Comparison of ENCODE assay signal across 14 mouse cellular contexts in the genomic region with DNA sequence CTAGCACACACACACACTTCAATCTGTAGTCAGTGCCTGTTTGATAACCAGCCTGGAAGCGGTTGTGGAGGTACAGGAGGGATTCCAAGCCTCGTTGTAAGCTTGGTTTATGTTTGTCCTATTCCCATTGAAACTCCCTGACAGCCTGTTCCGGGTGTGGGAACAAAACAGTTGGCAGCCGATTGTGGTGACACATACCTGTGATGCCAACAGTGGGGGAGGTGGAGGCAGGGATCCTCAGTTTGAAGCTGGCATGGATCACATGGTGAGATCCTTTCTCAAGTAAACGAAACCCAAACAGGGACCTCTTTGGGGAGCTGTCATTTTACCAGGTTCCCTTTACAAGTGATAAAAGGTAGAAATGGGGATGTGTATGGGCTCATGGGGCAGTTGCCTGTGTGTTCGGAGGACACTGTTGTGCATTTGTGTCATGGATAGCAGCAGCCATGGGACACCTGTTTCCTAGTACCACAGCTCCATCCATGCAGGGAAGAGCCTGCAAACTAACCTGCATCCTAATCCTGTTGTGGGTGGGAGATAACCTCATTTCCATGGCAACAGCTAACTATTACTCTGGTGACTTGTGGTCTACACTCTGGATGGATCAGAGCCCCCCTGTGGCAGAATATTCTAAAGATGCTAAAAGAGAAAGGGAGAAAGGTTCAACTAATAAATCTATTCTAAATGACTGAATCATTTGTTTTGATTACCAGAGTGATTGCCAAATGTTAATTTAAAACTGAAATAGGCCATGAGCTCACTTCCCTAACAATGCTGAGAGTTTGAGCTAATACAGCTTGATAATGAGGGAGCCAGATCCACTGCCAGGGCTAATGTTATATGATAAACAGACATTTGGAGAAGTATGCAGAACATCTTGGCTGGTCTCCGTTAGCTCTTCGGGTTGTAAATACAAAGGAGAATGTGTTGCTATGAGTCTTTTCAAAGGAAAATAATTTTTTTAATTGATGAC. TPM values are rescaled to one million over a fixed set of nuclear protein-coding genes. Genes with fewer than 3 reads are reported as not detected.
DNase-seq lines count a peak whose midpoint lies in the region; ATAC-seq and TF ChIP-seq lines count a peak whose summit lies in the region.
"Had no signal": no experiment of that assay in that cellular context is flagged by ENCODE, and none has a peak within 500 bp of the region (broad histone marks: within the 10 kb centered on the region; RNA-seq: fewer than 3 reads in every experiment).

No protein-coding gene starts in this region.

- no peaks in the 10 kb centered on the region for H3K36me3 ChIP-seq in midbrain, postnatal 0 days (ENCODE audit: insufficient read depth, low read length)
- no peaks in the 10 kb centered on the region for H3K36me3 ChIP-seq in midbrain, embryonic 14.5 days (ENCODE audit: control insufficient read depth, insufficient read depth, low read length)
- no peaks in the 10 kb centered on the region for H3K36me3 ChIP-seq in kidney, adult 2 months (ENCODE audit: control insufficient read depth, insufficient read depth, low read length)
- H3K36me3 ChIP-seq: hindbrain, embryonic 15.5 days; liver, embryonic 13.5 days; neural tube, embryonic 15.5 days had no signal

- no peak overlapping the region for H3K4me2 ChIP-seq in midbrain, postnatal 0 days (ENCODE audit: low read depth, low read length, poor library complexity, severe bottlenecking)
- no peak overlapping the region for H3K4me2 ChIP-seq in midbrain, embryonic 14.5 days (ENCODE audit: low read length)
- H3K4me2 ChIP-seq: hindbrain, embryonic 15.5 days; liver, embryonic 13.5 days; neural tube, embryonic 15.5 days had no signal

- no peak overlapping the region for H3K4me3 ChIP-seq in midbrain, postnatal 0 days (ENCODE audit: low read depth, low read length)
- H3K4me3 ChIP-seq in midbrain, embryonic 14.5 days (replicated peaks; ENCODE audit: low read depth, low read length): no peak overlapping the region
- no peak overlapping the region for H3K4me3 ChIP-seq in kidney, adult 2 months (ENCODE audit: insufficient read depth, low read depth, low read length)
- H3K4me3 ChIP-seq: hindbrain, embryonic 15.5 days; liver, embryonic 13.5 days; neural tube, embryonic 15.5 days had no signal

- no peaks in the 10 kb centered on the region for H3K4me1 ChIP-seq in midbrain, postnatal 0 days (ENCODE audit: insufficient read depth, low read length)
- no peaks in the 10 kb centered on the region for H3K4me1 ChIP-seq in midbrain, embryonic 14.5 days (ENCODE audit: control insufficient read depth, insufficient read depth, low read length)
- no peaks in the 10 kb centered on the region; the same call in 1 of the 2 replicates for H3K4me1 ChIP-seq in kidney, adult 2 months (ENCODE audit: control insufficient read depth, insufficient read depth, low read length)
- H3K4me1 ChIP-seq: hindbrain, embryonic 15.5 days; neural tube, embryonic 15.5 days had no signal

- 82% methylated on average over 8 of the region's 8 CpGs for WGBS in midbrain, postnatal 0 days
- WGBS in midbrain, embryonic 14.5 days: 85% methylated on average over 8 of the region's 8 CpGs
- WGBS in kidney, adult 2 months: 70% methylated on average over 8 of the region's 8 CpGs

- TF ChIP-seq CTCF in midbrain, postnatal 0 days (IDR thresholded peaks at IDR 0.05): 0 out of 2 replicates have a peak, but pooled peaks have one; percentile 7
- no peak for TF ChIP-seq CTCF in kidney, adult 2 months (conservative IDR thresholded peaks at IDR 0.05; ENCODE audit: insufficient read depth, insufficient read length, low read depth, low read length)

- no peaks in the 10 kb centered on the region for H3K9me3 ChIP-seq in midbrain, postnatal 0 days (ENCODE audit: low read length)
- no peaks in the 10 kb centered on the region for H3K9me3 ChIP-seq in midbrain, embryonic 14.5 days (ENCODE audit: control insufficient read depth, low read length)
- H3K9me3 ChIP-seq: hindbrain, embryonic 15.5 days; liver, embryonic 13.5 days; neural tube, embryonic 15.5 days had no signal

- no peaks in the 10 kb centered on the region for H3K27me3 ChIP-seq in midbrain, postnatal 0 days (ENCODE audit: insufficient read depth, low read length)
- H3K27me3 ChIP-seq in midbrain, embryonic 14.5 days (ENCODE audit: control insufficient read depth, insufficient read depth, low read length): no peaks in the 10 kb centered on the region
- no peaks in the 10 kb centered on the region for H3K27me3 ChIP-seq in kidney, adult 2 months (replicated peaks; ENCODE audit: control insufficient read depth, insufficient read depth, low read length)
- H3K27me3 ChIP-seq: hindbrain, embryonic 15.5 days; liver, embryonic 13.5 days; neural tube, embryonic 15.5 days had no signal

- H3K9ac ChIP-seq in midbrain, postnatal 0 days (replicated peaks; ENCODE audit: low read length, poor library complexity, severe bottlenecking): no peak overlapping the region
- H3K9ac ChIP-seq in midbrain, embryonic 14.5 days (replicated peaks; ENCODE audit: low read length): no peak overlapping the region
- H3K9ac ChIP-seq: hindbrain, embryonic 15.5 days; liver, embryonic 13.5 days; neural tube, embryonic 15.5 days had no signal

- no peak for DNase-seq in frontal cortex, postnatal 10 days (ENCODE audit: low spot score in 2 of 2)
- DNase-seq in midbrain, postnatal 0 days (ENCODE audit: low spot score): no peak
- DNase-seq in midbrain, embryonic 14.5 days: no peak
- DNase-seq in cerebellum, postnatal 25 days: peak; percentile 55 to 69
- peak; percentile 20 for DNase-seq in right cerebral cortex, postnatal 25 days
- DNase-seq in kidney, adult 2 months: no peak
- DNase-seq: B cell, adult 2 months; kidney, adult 9 months; liver, embryonic 13.5 days; thymus, postnatal 25 days had no signal

- peak; percentile 69; the same call in 1 of the 2 replicates for ATAC-seq in frontal cortex, adult (ENCODE audit: low TSS enrichment)
- ATAC-seq in midbrain, postnatal 0 days (ENCODE audit: low FRiP score): no peak
- no peak for ATAC-seq in midbrain, embryonic 14.5 days (ENCODE audit: low FRiP score, low TSS enrichment)
- ATAC-seq in monocyte, adult 5-6 weeks (replicated peaks; ENCODE audit: insufficient number of reproducible peaks, low FRiP score, low TSS enrichment, poor library complexity, severe bottlenecking): no peak

- TF ChIP-seq POLR2A in kidney, adult 2 months (IDR thresholded peaks at IDR 0.05; ENCODE audit: low read depth, low read length): no peak

- no peak overlapping the region for H3K27ac ChIP-seq in midbrain, postnatal 0 days (ENCODE audit: low read depth, low read length)
- no peak overlapping the region for H3K27ac ChIP-seq in midbrain, embryonic 14.5 days (replicated peaks; ENCODE audit: low read depth, low read length)
- no peak overlapping the region for H3K27ac ChIP-seq in kidney, adult 2 months (ENCODE audit: insufficient read depth, low read depth, low read length)
- H3K27ac ChIP-seq: hindbrain, embryonic 15.5 days; liver, embryonic 13.5 days; neural tube, embryonic 15.5 days had no signal

RNA-seq across cellular contexts. Expression of a gene that starts 22.0 kb away (rescaled TPM):
- total RNA-seq in midbrain, postnatal 0 days (2014; rRNA removed): 227 and 233 TPM in 2 replicates
- polyA plus RNA-seq in midbrain, postnatal 0 days (2015; fragmentation: Nextera tagmentation; extraction: Ambion mirVana): 231 and 234 TPM in 2 replicates
- polyA plus RNA-seq in midbrain, embryonic 14.5 days (2014; fragmentation: Nextera tagmentation; extraction: Ambion mirVana): 156 and 171 TPM in 2 replicates
- polyA plus RNA-seq in kidney, adult 2 months (2012; rRNA removed): 155 and 165 TPM in 2 replicates
- 0.67 to 22.2 TPM (median 0.96 TPM) in 3 replicates for total RNA-seq in monocyte, adult 5-6 weeks (2017)

Comparison
In these comparisons a context has a peak if more than half of its experiments do, and no peak if none do; other contexts are left out.
1. DNase-seq: peak in cerebellum, postnatal 25 days (2 of 2) and right cerebral cortex, postnatal 25 days (single experiment); none in frontal cortex, postnatal 10 days (0 of 2), midbrain, postnatal 0 days (single experiment), midbrain, embryonic 14.5 days (single experiment) and kidney, adult 2 months (single experiment).